Mouse (Mus musculus): Measurements from ENCODE around the gene Hnrnpr.

DNA sequence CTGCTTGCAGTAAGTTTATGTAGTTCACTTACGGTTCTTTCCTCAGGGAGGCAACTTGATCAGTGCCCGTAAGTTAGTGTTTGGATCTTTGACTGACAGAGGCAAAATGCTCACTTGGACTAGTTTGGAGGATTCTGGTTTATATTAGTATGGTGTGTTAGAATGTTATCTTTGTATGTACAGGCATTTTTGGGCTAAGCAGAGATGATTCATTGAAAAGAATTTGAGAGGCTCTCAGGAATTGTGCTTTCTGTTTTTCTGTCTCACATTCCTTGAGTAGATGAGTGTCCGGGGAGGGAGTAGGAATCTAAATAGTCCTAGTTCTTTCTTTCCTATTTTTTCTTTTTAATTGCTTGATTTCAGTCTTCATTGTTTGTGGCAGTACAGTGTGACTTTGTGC lies 22.4 kb downstream of the Hnrnpr start:
- TF ChIP-seq POLR2A (IDR thresholded peaks at IDR 0.05; ENCODE audit: borderline replicate concordance, extremely low read depth, low read depth, low read length) (no peak), CTCF (IDR thresholded peaks at IDR 0.05; ENCODE audit: insufficient read depth, low read length) (no peak)
